Mouse (Mus musculus) E14TG2a.4 (cell line): Measurements from ENCODE around the gene Olfr631.
"Not testable (repeated sequence)": the region's sequence is repeated elsewhere in the genome, so short reads cannot be mapped to it uniquely, and the experiment has no call there.

Source experiments
- H3K27me3 ChIP-seq: 2 replicates; pipeline ENCODE4 v1.6.1; 2014; ENCODE audit warnings: low read length, control low read depth; ENCODE audit not compliant: insufficient read depth
- H3K36me3 ChIP-seq: 2 replicates; pipeline ENCODE4 v1.6.1; 2014; ENCODE audit warnings: low read length, control low read depth; ENCODE audit not compliant: insufficient read depth
- H3K4me1 ChIP-seq: replicated peaks from 2 replicates; pipeline ENCODE4 v1.6.1; 2014; ENCODE audit warnings: low read depth, low read length, control low read depth
- H3K4me3 ChIP-seq: replicated peaks from 2 replicates; pipeline ENCODE4 v1.5.1; 2014; ENCODE audit warnings: mild to moderate bottlenecking, low read length
- H3K9me3 ChIP-seq: 2 replicates; pipeline ENCODE4 v1.6.1; 2014; ENCODE audit warnings: low read length, control low read depth
- CTCF ChIP-seq: conservative IDR thresholded peaks from 2 replicates; pipeline ENCODE4 v1.5.1; 2014; ENCODE audit warnings: low read length
- NANOG ChIP-seq: IDR thresholded peaks from 2 replicates; pipeline ENCODE4 v1.6.1; 2014; ENCODE audit warnings: borderline replicate concordance, low read length, mixed read lengths
- POU5F1 ChIP-seq: IDR thresholded peaks from 2 replicates; pipeline ENCODE4 v1.6.1; 2014; ENCODE audit warnings: low read length, borderline replicate concordance

Olfr631 gene

GRCm38 (mm10) chr7:103944137-103944536 is 15.5 kb downstream of the Olfr631 start, which contains the start of gene Olfr633:
Gene Olfr633, plus strand, starts transcription at chr7:103944437.
- Histone ChIP-seq H3K9me3 (no peaks in the 10 kb centered on the region), H3K27me3 (no peaks in the 10 kb centered on the region), H3K4me3 (no peak within 1 kb of the TSS), H3K36me3 (no peaks in the 10 kb centered on the region), H3K4me1 (no peaks in the 10 kb centered on the region)
- TF ChIP-seq CTCF, result no peak
- no peak for TF ChIP-seq NANOG
- no peak for TF ChIP-seq POU5F1

GRCm38 (mm10) chr7:103966873-103967272 is 38.2 kb downstream of the Olfr631 start:
- not testable (repeated sequence) for H3K9me3 ChIP-seq, H3K27me3 ChIP-seq, H3K36me3 ChIP-seq, H3K4me1 ChIP-seq
- H3K4me3 ChIP-seq, result 0 out of 2 replicates have a peak overlapping the region, but pooled peaks have one; percentile 29

- Histone ChIP-seq H3K27me3 (no peaks in the 10 kb centered on the region), H3K4me1 (no peaks in the 10 kb centered on the region), H3K4me3 (no peak within 1 kb of the TSS), H3K36me3 (no peaks in the 10 kb centered on the region), H3K9me3 (peaks cover 9% of the 10 kb centered on the region; the same call in 1 of the 2 replicates)
- TF ChIP-seq NANOG, result no peak
- TF ChIP-seq CTCF, result no peak
- no peak for TF ChIP-seq POU5F1
Measured at GRCm38 (mm10) chr7:103970852-103971251, 42.2 kb downstream of the Olfr631 start, which contains the start of gene Olfr635. Gene Olfr635, plus strand, starts transcription at chr7:103971152.

- Histone ChIP-seq H3K27me3 (no peaks in the 10 kb centered on the region), H3K4me3 (no peak overlapping the region), H3K36me3 (no peaks in the 10 kb centered on the region), H3K9me3 (peaks cover 9% of the 10 kb centered on the region; the same call in 1 of the 2 replicates), H3K4me1 (no peaks in the 10 kb centered on the region)
- no peak for TF ChIP-seq POU5F1
- TF ChIP-seq NANOG, result no peak
- TF ChIP-seq CTCF, result no peak
Measured at GRCm38 (mm10) chr7:103971782-103972181, 43.2 kb downstream of the Olfr631 start.
